Mouse (Mus musculus) embryonic fibroblast, embryonic 13.5 days (primary cell): Measurements from ENCODE around the gene Iffo2. TPM values are rescaled to one million over a fixed set of nuclear protein-coding genes. Genes with fewer than 3 reads are reported as not detected.

Experiments used
- H3K27ac ChIP-seq: 2 replicates; pipeline ENCODE4 v1.5.1; 2012; ENCODE audit warnings: low read length, control low read depth, inconsistent platforms; ENCODE audit not compliant: insufficient read depth
- H3K4me1 ChIP-seq: 2 replicates; pipeline ENCODE4 v1.6.1; 2011; ENCODE audit warnings: low read length; ENCODE audit not compliant: control insufficient read depth, insufficient read depth
- H3K4me3 ChIP-seq: 2 replicates; pipeline ENCODE4 v1.5.1; 2011; ENCODE audit warnings: mild to moderate bottlenecking, control low read depth, low read length; ENCODE audit not compliant: insufficient read depth
- CTCF ChIP-seq: IDR thresholded peaks from 2 replicates; pipeline ENCODE4 v1.5.1; 2011; ENCODE audit warnings: mild to moderate bottlenecking, control low read depth, low read length, moderate library complexity, borderline replicate concordance; ENCODE audit not compliant: insufficient read depth
- POLR2A ChIP-seq: IDR thresholded peaks from 2 replicates; pipeline ENCODE4 v1.6.1; 2011; ENCODE audit warnings: low read depth, mild to moderate bottlenecking, control low read depth, low read length, moderate library complexity
- polyA plus RNA-seq: library from polyadenylated mRNA; stranded (reverse); fragments of >200 nt; gene quantifications from 2 replicates; pipeline ENCODE4 v1.2.4, GENCODE M21; 2011; ENCODE audit warnings: low read depth; ENCODE audit not compliant: missing spikeins, insufficient read length

Gene Iffo2
- polyA plus RNA-seq, 1 experiment: 28.5 TPM

- TF ChIP-seq CTCF (no peak), POLR2A (no peak)
- Histone ChIP-seq H3K4me1 (peaks cover 3% of the 10 kb centered on the region; the same call in 1 of the 2 replicates), H3K4me3 (no peak overlapping the region), H3K27ac (no peak overlapping the region)
These were observed 3.9 kb upstream of the Iffo2 start for GRCm38 (mm10) chr4:139526475-139526874.

- Histone ChIP-seq H3K27ac (no peak overlapping the region), H3K4me1 (peaks cover 8% of the 10 kb centered on the region), H3K4me3 (no peak overlapping the region)
- TF ChIP-seq POLR2A: no peak
- TF ChIP-seq CTCF: no peak
These were observed 1.7 kb downstream of the Iffo2 start for GRCm38 (mm10) chr4:139532081-139532480.

- H3K27ac ChIP-seq: peak overlapping the region; percentile 74
These were observed 4.9 kb downstream of the Iffo2 start for GRCm38 (mm10) chr4:139535127-139535695.

GRCm38 (mm10) chr4:139535719-139536118 lies 5.4 kb downstream of the Iffo2 start:
- Histone ChIP-seq H3K4me3 (no peak overlapping the region), H3K4me1 (peaks cover 8% of the 10 kb centered on the region), H3K27ac (peak overlapping the region; percentile 74)
- TF ChIP-seq CTCF (no peak), POLR2A (no peak)

More at GRCm38 (mm10) chr4:139535127-139535695, 4.9 kb downstream of the Iffo2 start:
- Histone ChIP-seq H3K4me3 (no peak overlapping the region), H3K4me1 (peaks cover 8% of the 10 kb centered on the region)
- TF ChIP-seq CTCF (no peak), POLR2A (no peak; the same call in 1 of the 2 replicates)

GRCm38 (mm10) chr4:139536706-139537105 lies 6.4 kb downstream of the Iffo2 start:
- peaks cover 8% of the 10 kb centered on the region for H3K4me1 ChIP-seq

GRCm38 (mm10) chr4:139540784-139541183 lies 10.4 kb downstream of the Iffo2 start:
- H3K4me1 ChIP-seq: peaks cover 4% of the 10 kb centered on the region
- no peak overlapping the region for H3K27ac ChIP-seq
- no peak overlapping the region for H3K4me3 ChIP-seq
- TF ChIP-seq CTCF (no peak), POLR2A (no peak)

More at GRCm38 (mm10) chr4:139536706-139537105, 6.4 kb downstream of the Iffo2 start:
- H3K4me3 ChIP-seq: no peak overlapping the region
- TF ChIP-seq CTCF (no peak), POLR2A (no peak)
- peak overlapping the region; percentile 74; the same call in 1 of the 2 replicates for H3K27ac ChIP-seq

GRCm38 (mm10) chr4:139545791-139546190 lies 15.4 kb downstream of the Iffo2 start:
- no peaks in the 10 kb centered on the region for H3K4me1 ChIP-seq
- no peak overlapping the region for H3K4me3 ChIP-seq
- TF ChIP-seq POLR2A (no peak), CTCF (no peak)
- no peak overlapping the region for H3K27ac ChIP-seq

- TF ChIP-seq POLR2A (no peak), CTCF (no peak)
- H3K4me1 ChIP-seq: no peaks in the 10 kb centered on the region
- no peak overlapping the region for H3K4me3 ChIP-seq
- no peak overlapping the region for H3K27ac ChIP-seq
These were observed 19.1 kb downstream of the Iffo2 start for GRCm38 (mm10) chr4:139549448-139549847.

GRCm38 (mm10) chr4:139555235-139555634 lies 24.9 kb downstream of the Iffo2 start:
- H3K27ac ChIP-seq: no peak overlapping the region
- H3K4me3 ChIP-seq: no peak overlapping the region
- no peaks in the 10 kb centered on the region for H3K4me1 ChIP-seq
- no peak for TF ChIP-seq POLR2A
- TF ChIP-seq CTCF: no peak

- TF ChIP-seq CTCF (no peak), POLR2A (no peak)
- H3K4me3 ChIP-seq: no peak overlapping the region
- H3K4me1 ChIP-seq: no peaks in the 10 kb centered on the region
- H3K27ac ChIP-seq: no peak overlapping the region
These were observed 25.6 kb downstream of the Iffo2 start for GRCm38 (mm10) chr4:139555951-139556350.
